Mouse (Mus musculus) hindbrain, embryonic 11.5 days (tissue): Measurements from ENCODE around the gene Kcnq1. TPM values are rescaled to one million over a fixed set of nuclear protein-coding genes. Genes with fewer than 3 reads are reported as not detected.
A peak's percentile ranks its signal among the peaks of the same experiment; 100 is the strongest.

Source experiments
- ATAC-seq: fragments of 200-750 bp; cut with Nextera tagmentation; 2 replicates; pipeline ENCODE4 v1.8.0; 2017; ENCODE audit warnings: mild to moderate bottlenecking, moderate TSS enrichment, moderate library complexity; ENCODE audit not compliant: low FRiP score
- DNase-seq: peaks from one replicate; pipeline ENCODE4 v3.0.0-alpha.2; 2015; ENCODE audit warnings: low spot score
- H3K27ac ChIP-seq: fragments of 300-500 bp; sonication (generic); 2 replicates; pipeline ENCODE4 v1.5.1; 2014; ENCODE audit warnings: mild to moderate bottlenecking, low read depth, low read length
- H3K27me3 ChIP-seq: fragments of 300-500 bp; sonication (generic); 2 replicates; pipeline ENCODE4 v1.6.1; 2014; ENCODE audit warnings: mild to moderate bottlenecking, low read length, moderate library complexity, mixed read lengths; ENCODE audit not compliant: control insufficient read depth, insufficient read depth
- H3K36me3 ChIP-seq: fragments of 300-500 bp; sonication (generic); 2 replicates; pipeline ENCODE4 v1.6.1; 2014; ENCODE audit warnings: mild to moderate bottlenecking, low read length, moderate library complexity, mixed read lengths; ENCODE audit not compliant: control insufficient read depth, insufficient read depth
- H3K4me1 ChIP-seq: fragments of 300-500 bp; sonication (generic); replicated peaks from 2 replicates; pipeline ENCODE4 v1.6.1; 2014; ENCODE audit warnings: low read length, mixed read lengths; ENCODE audit not compliant: control insufficient read depth, insufficient read depth
- H3K4me2 ChIP-seq: fragments of 300-500 bp; sonication (generic); replicated peaks from 2 replicates; pipeline ENCODE4 v1.6.1; 2014; ENCODE audit warnings: mild to moderate bottlenecking, low read depth, low read length
- H3K4me3 ChIP-seq: fragments of 300-500 bp; sonication (generic); 2 replicates; pipeline ENCODE4 v1.5.1; 2014; ENCODE audit warnings: low read depth, low read length
- H3K9ac ChIP-seq: fragments of 300-500 bp; sonication (generic); 2 replicates; pipeline ENCODE4 v1.6.1; 2014; ENCODE audit warnings: low read depth, low read length
- H3K9me3 ChIP-seq: fragments of 300-500 bp; sonication (generic); 2 replicates; pipeline ENCODE4 v1.6.1; 2016; ENCODE audit warnings: low read length; ENCODE audit not compliant: control insufficient read depth
- WGBS: fragments of 180-500 bp; shearing (Covaris S2); extraction: QIAGEN DNeasy Blood & Tissue Kit; methylation state at CpG from one replicate; pipeline ENCODE4 v1.1.7; 2014; 5-methylcytosine and 5-hydroxymethylcytosine counted together
- polyA plus RNA-seq: library from polyadenylated mRNA; unstranded; fragments of >200 nt; fragmentation: Nextera tagmentation; extraction: Ambion mirVana; gene quantifications from 2 replicates; pipeline ENCODE4 v1.2.1, GENCODE M21; 2014

Gene Kcnq1
- polyA plus RNA-seq, 1 experiment from 2014 or later: 1.7 TPM

DNA sequence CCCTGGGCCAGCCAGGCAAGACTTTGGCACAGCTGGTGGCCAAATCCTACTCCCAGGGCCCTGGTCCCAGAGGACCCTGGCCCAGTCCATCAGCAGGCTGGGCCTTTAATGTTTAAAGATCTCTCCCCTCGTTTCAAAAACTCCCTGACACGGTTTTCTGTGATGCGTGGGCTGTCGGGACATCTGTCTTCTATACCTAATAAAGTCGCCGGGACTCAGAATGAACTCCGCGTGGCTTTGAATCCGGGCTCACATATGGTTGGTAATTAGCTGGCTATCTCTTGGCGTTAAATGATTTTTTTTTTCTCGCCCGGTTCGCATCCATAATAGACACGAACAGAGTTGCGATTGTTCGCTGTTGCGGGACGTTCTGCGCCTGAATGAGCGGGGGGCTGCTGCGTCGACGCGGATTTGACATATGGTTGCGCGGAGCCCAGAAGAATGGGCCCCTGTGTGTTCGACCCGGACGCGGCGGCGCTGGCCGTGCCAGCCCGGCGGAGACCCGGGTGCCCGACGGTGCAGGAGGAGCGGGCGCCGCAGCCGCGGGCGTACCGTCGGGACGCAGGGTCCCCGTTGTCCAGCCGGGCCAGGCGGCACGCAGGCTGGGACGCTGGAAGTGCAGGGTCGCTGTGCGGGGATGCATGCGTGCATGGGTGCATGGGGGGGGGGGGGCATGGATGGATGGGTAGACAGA, 338.9 kb downstream of the Kcnq1 start:
- Histone ChIP-seq H3K27me3 (peaks cover 10% of the 10 kb centered on the region), H3K27ac (peak overlapping the region; percentile 88), H3K4me3 (peak overlapping the region; percentile 30), H3K9me3 (no peaks in the 10 kb centered on the region), H3K4me2 (peak overlapping the region; percentile 48), H3K4me1 (no peaks in the 10 kb centered on the region; the same call in 1 of the 2 replicates), H3K9ac (peak overlapping the region; percentile 72), H3K36me3 (no peaks in the 10 kb centered on the region)
- WGBS: 2% methylated on average over 54 of the region's 55 CpGs
- DNase-seq (peak; percentile 68), ATAC-seq (peak; percentile 73)

DNA sequence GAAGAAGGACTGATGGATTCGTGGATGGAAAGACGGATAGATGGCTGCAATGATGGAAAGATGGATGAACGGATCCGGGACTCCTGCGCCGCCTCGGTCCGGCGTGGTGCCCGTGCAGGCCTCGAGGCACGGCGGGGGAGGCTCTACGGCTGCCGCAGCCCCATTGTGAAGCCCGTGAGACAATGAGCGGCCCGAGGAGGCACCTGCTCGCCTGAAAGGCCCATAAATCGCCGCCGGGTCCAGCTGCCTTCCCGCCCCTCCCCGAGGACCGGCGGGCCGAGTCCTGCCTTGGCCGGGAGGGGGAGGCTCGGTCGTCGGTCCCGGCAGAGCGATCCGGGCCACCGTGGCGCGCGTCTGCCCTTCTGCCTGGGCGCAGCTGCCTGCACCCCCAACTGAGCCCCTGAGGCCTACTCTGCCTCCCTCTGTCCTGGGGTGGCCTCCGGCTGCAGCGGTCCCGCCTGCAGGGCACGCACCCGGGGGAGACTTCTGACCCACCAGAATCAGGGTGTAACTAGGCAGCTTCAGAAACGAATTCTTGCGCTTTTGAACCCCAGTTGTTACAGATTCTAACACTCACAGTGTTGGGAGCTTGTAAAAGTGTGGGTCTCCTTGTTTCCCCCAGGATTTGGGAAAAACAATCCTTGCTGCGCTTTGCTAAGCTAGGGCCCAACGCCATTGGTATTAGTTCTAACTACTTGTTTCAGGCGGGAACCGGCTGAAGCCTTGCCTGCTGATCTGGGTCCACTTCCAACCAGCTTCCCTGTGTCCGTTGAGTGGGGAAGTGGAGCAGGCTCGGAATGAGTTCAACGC, 339.7 kb downstream of the Kcnq1 start:
- ATAC-seq (peak; percentile 75), DNase-seq (peak; percentile 77)
- Histone ChIP-seq H3K27ac (peak overlapping the region; percentile 88), H3K27me3 (peaks cover 10% of the 10 kb centered on the region), H3K4me3 (peak overlapping the region; percentile 30), H3K9me3 (no peaks in the 10 kb centered on the region), H3K4me1 (no peaks in the 10 kb centered on the region; the same call in 1 of the 2 replicates), H3K9ac (peak overlapping the region; percentile 72), H3K4me2 (peak overlapping the region; percentile 48), H3K36me3 (no peaks in the 10 kb centered on the region)
- 7% methylated on average over 47 of the region's 53 CpGs for WGBS

- ATAC-seq (no peak), DNase-seq (no peak)
- H3K4me3 ChIP-seq: no peak overlapping the region
- peaks cover 10% of the 10 kb centered on the region for H3K27me3 ChIP-seq
- no peak overlapping the region for H3K9ac ChIP-seq
- 83% methylated on average over 2 of the region's 2 CpGs for WGBS
- H3K36me3 ChIP-seq: no peaks in the 10 kb centered on the region
- H3K27ac ChIP-seq: no peak overlapping the region
- no peaks in the 10 kb centered on the region; the same call in 1 of the 2 replicates for H3K4me1 ChIP-seq
- H3K9me3 ChIP-seq: no peaks in the 10 kb centered on the region
- H3K4me2 ChIP-seq: no peak overlapping the region
Observed at GRCm38 (mm10) chr7:143447130-143447529, 341.0 kb downstream of the Kcnq1 start.

DNA sequence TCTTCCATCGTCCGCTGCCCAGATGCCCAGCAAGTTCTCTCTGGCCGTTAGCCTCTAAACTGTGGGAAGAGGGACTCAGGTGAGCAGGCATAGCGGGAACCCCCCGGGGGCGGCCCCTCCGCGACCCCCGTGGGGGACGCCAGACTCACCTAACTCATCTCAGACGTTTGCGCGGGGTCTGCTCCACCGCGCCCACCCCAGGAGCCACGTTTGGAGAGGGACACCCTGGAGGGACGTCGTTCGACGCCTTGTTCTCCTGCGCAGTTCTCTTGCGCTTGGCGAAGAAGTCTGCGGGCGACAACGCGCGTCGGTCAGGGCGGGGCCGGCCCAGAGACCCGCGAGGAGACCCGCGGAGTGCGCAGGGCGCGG, 352.8 kb downstream of the Kcnq1 start:
- Histone ChIP-seq H3K4me2 (peak overlapping the region; percentile 62), H3K27me3 (no peaks in the 10 kb centered on the region), H3K27ac (peak overlapping the region; percentile 85), H3K4me1 (no peaks in the 10 kb centered on the region), H3K36me3 (no peaks in the 10 kb centered on the region), H3K9me3 (peaks cover 6% of the 10 kb centered on the region; the same call in 1 of the 2 replicates), H3K4me3 (peak overlapping the region; percentile 66), H3K9ac (peak overlapping the region; percentile 82)
- DNase-seq (no peak), ATAC-seq (no peak)
- 31% methylated on average over 38 of the region's 38 CpGs for WGBS

GRCm38 (mm10) chr7:143459332-143460211, 353.4 kb downstream of the Kcnq1 start:
- Histone ChIP-seq H3K27me3 (no peaks in the 10 kb centered on the region), H3K36me3 (no peaks in the 10 kb centered on the region), H3K4me2 (peak overlapping the region; percentile 62), H3K9me3 (peaks cover 6% of the 10 kb centered on the region; the same call in 1 of the 2 replicates), H3K9ac (peak overlapping the region; percentile 82), H3K27ac (peak overlapping the region; percentile 85), H3K4me3 (peak overlapping the region; percentile 66), H3K4me1 (no peaks in the 10 kb centered on the region)
- ATAC-seq: no peak; the same call in 1 of the 2 replicates
- DNase-seq: peak; percentile 61
- WGBS: 27% methylated on average over 95 of the region's 100 CpGs

DNA sequence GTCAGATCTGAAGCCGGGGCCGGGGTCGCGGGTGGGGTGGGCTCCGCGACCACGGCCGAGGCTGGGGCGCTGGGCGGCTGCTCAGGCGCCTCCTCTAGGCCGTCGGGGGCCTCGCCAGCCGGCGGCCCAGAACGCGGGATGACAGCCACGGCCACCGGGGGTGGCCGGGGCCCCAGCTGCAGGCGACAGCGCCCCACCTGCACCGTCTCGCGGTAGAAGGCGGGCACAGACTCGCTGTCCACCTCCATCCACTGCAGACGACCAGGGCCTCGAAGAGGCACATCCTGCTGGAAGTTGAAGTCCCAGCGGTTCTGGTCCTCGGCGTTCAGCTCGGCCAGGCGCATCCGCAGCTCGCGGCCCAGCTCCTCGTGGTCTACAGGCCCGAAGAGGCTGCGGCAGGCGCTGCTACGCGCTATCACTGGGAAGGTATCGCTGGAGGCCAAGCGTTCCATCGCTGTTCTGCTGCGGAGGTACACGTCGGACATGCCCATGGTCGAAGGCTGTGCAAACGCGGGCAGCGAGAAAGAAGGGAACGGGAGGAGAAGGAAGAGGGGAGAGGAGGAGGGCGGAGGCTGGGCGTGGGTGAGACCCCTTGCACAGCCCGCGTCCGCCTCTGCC, 354.2 kb downstream of the Kcnq1 start:
- Histone ChIP-seq H3K4me1 (0 out of 2 replicates have a peak, but pooled peaks cover 2% of the 10 kb centered on the region), H3K27ac (peak overlapping the region; percentile 85), H3K9me3 (peaks cover 6% of the 10 kb centered on the region; the same call in 1 of the 2 replicates), H3K4me3 (peak overlapping the region; percentile 66), H3K27me3 (no peaks in the 10 kb centered on the region), H3K4me2 (peak overlapping the region; percentile 62), H3K9ac (peak overlapping the region; percentile 82), H3K36me3 (no peaks in the 10 kb centered on the region)
- DNase-seq: peak; percentile 54
- ATAC-seq: 0 out of 2 replicates have a peak, but pooled peaks have one; percentile 3
- WGBS: 34% methylated on average over 57 of the region's 60 CpGs

DNA sequence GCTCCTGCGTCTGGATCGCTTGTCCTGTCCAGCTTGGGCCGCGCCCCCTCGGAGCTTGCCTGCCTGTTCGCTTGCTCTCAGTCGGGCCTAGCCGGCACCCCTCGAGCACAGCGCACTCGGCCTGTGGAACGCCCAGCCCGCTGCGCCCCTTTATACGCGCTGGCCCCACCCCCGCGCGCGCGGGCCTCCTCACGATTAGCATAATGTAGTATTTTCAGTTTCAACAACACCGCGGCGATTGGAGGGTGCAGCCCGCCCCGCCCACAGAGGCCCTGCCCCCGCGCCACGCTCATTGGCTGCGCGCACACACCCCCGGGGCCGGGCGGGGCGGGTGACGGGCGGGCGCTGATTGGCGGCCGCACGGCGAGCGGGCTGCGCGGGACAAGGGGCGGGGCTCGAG, 354.7 kb downstream of the Kcnq1 start, which contains the start of gene Cdkn1c:
Cdkn1c (minus strand) TSS at position 177 of the 400 bp plus-strand sequence.
- peak within 1 kb of the TSS; percentile 85 for H3K27ac ChIP-seq
- 21% methylated on average over 48 of the region's 48 CpGs for WGBS
- no peaks in the 10 kb centered on the region for H3K27me3 ChIP-seq
- H3K9me3 ChIP-seq: peaks cover 6% of the 10 kb centered on the region; the same call in 1 of the 2 replicates
- no peaks in the 10 kb centered on the region for H3K36me3 ChIP-seq
- 0 out of 2 replicates have a peak, but pooled peaks cover 2% of the 10 kb centered on the region for H3K4me1 ChIP-seq
- ATAC-seq (peak; percentile 88), DNase-seq (peak; percentile 89)
- peak within 1 kb of the TSS; percentile 82 for H3K9ac ChIP-seq
- peak within 1 kb of the TSS; percentile 66 for H3K4me3 ChIP-seq
- peak within 1 kb of the TSS; percentile 62 for H3K4me2 ChIP-seq
